Mouse (Mus musculus) activated CD4-positive, CD25-positive, alpha-beta regulatory T cell (primary cell): Measurements from ENCODE around the gene 9530068E07Rik. TPM values are rescaled to one million over a fixed set of nuclear protein-coding genes. Genes with fewer than 3 reads are reported as not detected.

Source experiments
- polyA plus RNA-seq, 2 experiments: library from polyadenylated mRNA; unstranded; fragments of 100-300 nt; shearing (Covaris generic); gene quantifications; one replicate each; pipeline ENCODE4 v1.2.1; 2017

The 9530068E07Rik gene
- polyA plus RNA-seq = 10 to 100 TPM; 83.7 to 95.4 TPM

DNA sequence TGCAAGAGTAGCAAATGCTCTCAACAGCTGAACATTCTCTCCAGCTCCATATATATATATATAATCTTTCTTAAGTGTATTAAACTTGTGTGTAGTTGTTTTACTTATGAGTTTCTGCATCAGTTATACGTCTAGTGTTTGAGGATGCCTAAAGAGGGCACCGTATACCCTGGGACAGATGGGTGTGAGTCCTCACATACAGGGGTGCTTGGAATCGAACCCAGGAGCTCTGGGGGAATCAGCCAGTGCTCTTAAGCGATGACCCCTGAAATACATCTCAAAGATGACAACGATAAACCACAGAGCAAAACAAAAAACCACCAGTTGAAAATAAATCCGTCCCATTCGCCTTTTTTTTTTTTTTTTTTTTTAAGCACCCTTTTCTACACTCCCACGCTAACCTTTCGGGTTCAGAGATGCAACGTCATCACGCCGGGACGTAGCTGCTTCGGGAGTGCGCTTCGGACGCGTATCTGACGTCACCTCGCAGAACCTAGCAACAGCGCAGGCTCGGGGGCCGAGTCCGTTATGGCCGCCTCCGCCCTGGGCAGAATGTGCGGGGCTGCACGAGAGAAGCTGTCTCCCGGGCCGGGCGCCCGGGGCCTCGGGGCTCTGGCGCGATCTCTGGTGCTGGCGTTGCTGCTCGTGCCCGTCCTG is at the start of gene 9530068E07Rik:
Gene 9530068E07Rik, plus strand, starts transcription at position 489 of the 657 bp plus-strand sequence.

DNA sequence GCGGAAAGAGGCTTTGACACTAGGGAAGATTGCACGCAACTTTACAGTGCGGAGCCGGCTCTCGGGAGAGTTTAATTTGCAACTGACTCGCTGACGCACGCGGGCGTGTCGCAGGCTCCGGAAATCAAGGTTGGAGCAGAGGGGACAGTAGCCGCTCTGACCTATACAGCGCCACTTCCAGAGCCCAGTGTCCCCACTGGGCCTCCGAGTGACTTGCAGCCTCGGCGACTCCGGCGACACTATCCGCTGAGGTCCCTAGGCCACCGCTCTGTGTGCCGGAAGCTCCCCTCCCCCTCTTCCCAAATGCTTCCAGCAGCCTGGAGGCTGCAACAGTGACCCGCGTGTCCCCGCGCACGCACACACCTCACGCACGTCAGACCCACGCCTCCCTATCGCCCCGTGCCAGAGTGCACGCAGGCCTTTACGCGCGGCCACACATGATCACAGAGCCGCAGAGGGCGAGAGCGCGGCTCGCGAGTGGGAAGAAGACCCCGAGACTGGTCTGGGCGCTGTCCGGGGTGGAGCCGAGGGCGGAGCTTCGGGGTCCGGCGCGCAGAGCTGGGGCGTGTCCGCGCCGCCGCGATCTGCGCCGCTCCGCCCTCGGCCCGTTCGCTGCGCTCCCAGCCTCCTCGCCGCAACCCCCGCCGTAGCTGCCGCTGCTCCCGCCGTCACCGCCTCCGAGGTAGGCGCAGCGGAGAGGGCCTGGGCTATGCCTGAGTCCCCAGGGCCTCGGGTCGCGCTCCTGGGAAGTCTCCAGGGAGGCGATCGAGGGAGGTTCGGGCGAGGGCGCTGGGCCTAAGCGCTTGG is 35.6 kb upstream of the 9530068E07Rik start, which contains the start of gene Vdac1:
Gene Vdac1, plus strand, starts transcription at position 390 of the 807 bp plus-strand sequence.

Other genes with a start within 250 kb of the 9530068E07Rik start
- gene Olfr1371, start 182.4 kb upstream of the 9530068E07Rik start, polyA plus RNA-seq = not detected
- gene Skp1a, start 164.4 kb upstream of the 9530068E07Rik start, polyA plus RNA-seq = 100 to 1,000 TPM; 274 to 368 TPM
- gene Tcf7, start 113.4 kb upstream of the 9530068E07Rik start, polyA plus RNA-seq = 100 to 1,000 TPM; 305 to 880 TPM
- 10 to 100 TPM; 82.2 to 93.3 TPM for gene Vdac1, start 35.6 kb upstream of the 9530068E07Rik start, polyA plus RNA-seq